Mouse (Mus musculus): Measurements from ENCODE around the gene Chek2.

DNA sequence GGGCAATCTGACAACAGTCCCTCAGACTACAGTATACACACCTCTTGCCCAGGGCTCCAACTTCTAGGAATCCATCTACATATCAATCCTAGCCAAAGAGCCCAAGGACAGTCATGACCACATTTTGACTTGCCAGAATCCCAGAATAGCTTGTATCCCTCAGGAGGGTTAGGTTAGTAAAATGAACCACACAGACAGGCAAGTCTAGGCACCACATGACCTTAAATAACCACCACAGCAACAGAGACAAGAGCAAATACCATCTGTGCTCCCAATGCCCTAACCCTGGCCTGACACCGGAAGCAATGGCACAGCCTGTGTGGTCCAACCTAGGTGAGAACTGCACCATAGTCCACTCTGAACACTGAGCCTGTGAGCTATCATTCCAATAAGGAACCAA lies 33.1 kb upstream of the Chek2 start:
- no peak for TF ChIP-seq CTCF (IDR thresholded peaks at IDR 0.05)
- TF ChIP-seq POLR2A (IDR thresholded peaks at IDR 0.05; ENCODE audit: insufficient read depth, low read depth, low read length), result no peak
- TF ChIP-seq EP300 (IDR thresholded peaks at IDR 0.05; ENCODE audit: insufficient read depth, low read depth, low read length), result no peak
